Mouse (Mus musculus): ENCODE data around the gene Nemp1.

Nemp1 gene

GRCm38 (mm10) chr10:127730285-127730932 lies 63.7 kb downstream of the Nemp1 start:
- no peak for DNase-seq

- DNase-seq, result no peak
These were observed 64.2 kb downstream of the Nemp1 start for GRCm38 (mm10) chr10:127730933-127731310.

- DNase-seq, result no peak
These were observed 64.7 kb downstream of the Nemp1 start for GRCm38 (mm10) chr10:127731397-127731796.

GRCm38 (mm10) chr10:127734434-127734833 lies 67.7 kb downstream of the Nemp1 start:
- DNase-seq, result no peak

GRCm38 (mm10) chr10:127736266-127736665 lies 69.6 kb downstream of the Nemp1 start:
- DNase-seq, result no peak

GRCm38 (mm10) chr10:127736916-127737315 lies 70.2 kb downstream of the Nemp1 start:
- DNase-seq, result no peak

- no peak for DNase-seq
These were observed 70.9 kb downstream of the Nemp1 start for GRCm38 (mm10) chr10:127737552-127737951.

- peak; percentile 28 to 29 for DNase-seq
These were observed 71.6 kb downstream of the Nemp1 start for GRCm38 (mm10) chr10:127738151-127738882.

- DNase-seq, result peak; percentile 79 to 81
These were observed 72.5 kb downstream of the Nemp1 start, which contains the start of gene Zbtb39 for GRCm38 (mm10) chr10:127739083-127739660. Gene Zbtb39 (plus strand): TSS chr10:127739538.

GRCm38 (mm10) chr10:127739661-127740161 lies 73.0 kb downstream of the Nemp1 start:
- peak in 1 of 2 experiments; percentile 52 for DNase-seq

GRCm38 (mm10) chr10:127744661-127745060 lies 78.0 kb downstream of the Nemp1 start:
- DNase-seq, result peak; percentile 39 to 46

- no peak for DNase-seq
These were observed 79.2 kb downstream of the Nemp1 start for GRCm38 (mm10) chr10:127745886-127746285.

- no peak for DNase-seq
These were observed 80.6 kb downstream of the Nemp1 start for GRCm38 (mm10) chr10:127747254-127747653.

- no peak for DNase-seq
These were observed 82.3 kb downstream of the Nemp1 start for GRCm38 (mm10) chr10:127748847-127749612.

GRCm38 (mm10) chr10:127750136-127750777 lies 83.6 kb downstream of the Nemp1 start:
- DNase-seq, result no peak
